Mouse (Mus musculus): Measurements from ENCODE around the gene Ccdc34.

- TF ChIP-seq CTCF (IDR thresholded peaks at IDR 0.05; ENCODE audit: low read depth) (no peak), EP300 (IDR thresholded peaks at IDR 0.05; ENCODE audit: low read depth) (no peak)
These were observed 45.3 kb upstream of the Ccdc34 start for GRCm38 (mm10) chr2:109972310-109972709.
